Mouse (Mus musculus): ENCODE measurements at regions not wholly inside any gene's neighbourhood (a gene's known extent, or its start where the extent isn't known, plus 50 kb on each side); places are given as distances from the start of the nearest gene placed in this dataset.

GRCm38 (mm10) chr4:48871105-48871504, 188.0 kb upstream of the Plppr1 start:
- DNase-seq (ENCODE audit: low spot score in 2 of 2): no peak

DNA sequence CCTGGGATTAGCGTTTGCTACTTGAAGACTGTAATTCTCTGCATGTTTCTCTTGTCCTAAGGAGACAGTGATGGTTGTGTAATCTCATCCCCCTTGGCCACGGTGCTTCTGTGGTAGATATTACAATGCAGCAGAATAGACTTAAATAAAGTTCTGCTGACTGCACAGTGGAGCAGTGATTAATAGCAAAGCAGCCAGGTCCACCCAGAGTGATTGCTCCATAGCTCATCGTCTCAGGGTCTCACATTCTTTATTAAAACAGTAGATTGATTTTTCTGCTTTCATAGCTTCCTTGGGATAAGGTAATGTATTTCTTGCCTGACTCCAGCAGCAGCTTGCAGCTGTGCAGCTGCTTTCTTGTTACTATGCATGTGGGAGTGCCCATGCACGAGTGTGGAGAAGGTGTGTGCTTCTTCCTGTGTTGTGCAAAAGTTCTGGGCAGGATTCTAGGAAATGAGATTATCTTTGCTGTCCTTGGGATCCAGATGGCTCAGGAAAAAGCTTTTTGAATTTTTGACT, 169.9 kb upstream of the Plppr1 start:
- DNase-seq (ENCODE audit: low spot score in 2 of 2): no peak

GRCm38 (mm10) chr4:48904551-48904950, 154.5 kb upstream of the Plppr1 start:
- DNase-seq (ENCODE audit: low spot score in 2 of 2): no peak

GRCm38 (mm10) chr4:48905196-48905867, 153.7 kb upstream of the Plppr1 start:
- no peak for DNase-seq (ENCODE audit: low spot score in 2 of 2)

DNA sequence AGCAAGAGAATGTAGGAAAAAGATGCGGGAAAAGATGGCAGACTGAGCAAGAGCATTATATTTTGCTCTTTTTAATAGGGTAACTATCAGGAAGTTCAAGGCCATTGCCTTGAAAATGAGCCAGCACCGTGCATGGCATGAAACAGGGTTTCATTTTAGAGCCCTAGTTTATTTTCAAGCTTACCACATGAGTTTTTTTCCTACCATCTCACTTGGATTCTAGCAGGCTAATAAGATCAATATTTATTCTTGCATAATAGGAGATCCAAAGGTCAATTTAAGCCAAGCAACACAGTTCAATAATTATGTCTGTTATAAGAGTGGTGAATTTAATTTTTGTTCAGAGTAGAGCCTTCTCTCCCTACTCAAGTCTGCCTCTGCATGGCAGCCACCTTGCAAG, 149.9 kb upstream of the Plppr1 start:
- DNase-seq (ENCODE audit: low spot score in 2 of 2): no peak

DNA sequence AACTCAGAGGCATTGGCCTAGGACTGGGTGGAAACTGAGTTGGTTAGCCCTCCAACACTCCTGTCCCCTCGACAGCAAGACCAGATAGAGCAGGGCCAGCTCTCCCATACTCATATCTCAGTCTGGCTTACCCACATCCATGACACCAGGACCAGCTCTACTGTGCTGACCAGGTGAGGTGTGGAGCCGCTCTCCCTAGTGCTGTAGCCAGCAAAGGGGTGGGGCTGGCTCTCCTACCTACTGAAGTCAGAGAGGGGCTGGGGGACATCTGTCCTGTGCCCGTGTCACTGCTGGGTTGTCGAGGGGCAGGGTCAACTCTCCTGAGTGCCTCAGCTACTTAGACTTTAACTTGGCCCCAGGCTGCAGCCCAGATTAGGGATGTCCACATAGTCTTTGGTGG, 145.8 kb upstream of the Plppr1 start:
- DNase-seq (ENCODE audit: low spot score in 2 of 2): no peak

- peak in 1 of 2 experiments; percentile 1 for DNase-seq (ENCODE audit: low spot score in 2 of 2)
Observed at GRCm38 (mm10) chr4:48924576-48925459, 134.3 kb upstream of the Plppr1 start.

DNA sequence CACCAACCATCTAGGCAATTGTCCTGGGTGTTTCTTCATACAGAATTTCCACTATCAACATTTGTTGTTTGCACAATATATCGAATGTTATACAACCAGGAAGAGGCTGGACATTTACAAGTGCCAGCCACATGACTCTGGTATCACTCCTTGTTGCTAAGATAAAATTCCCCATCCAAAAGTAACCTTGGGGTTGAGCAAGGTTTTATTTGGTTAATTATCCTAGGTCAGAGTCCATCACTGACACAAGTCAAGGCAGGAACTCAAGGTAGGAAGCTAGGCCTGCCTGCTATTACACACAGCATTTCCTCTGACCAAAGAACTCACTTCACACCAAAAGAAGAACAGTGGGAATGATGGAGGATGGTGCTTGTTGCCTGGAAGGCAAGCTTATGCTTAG, 120.7 kb upstream of the Plppr1 start:
- no peak for DNase-seq (ENCODE audit: low spot score in 2 of 2)

DNA sequence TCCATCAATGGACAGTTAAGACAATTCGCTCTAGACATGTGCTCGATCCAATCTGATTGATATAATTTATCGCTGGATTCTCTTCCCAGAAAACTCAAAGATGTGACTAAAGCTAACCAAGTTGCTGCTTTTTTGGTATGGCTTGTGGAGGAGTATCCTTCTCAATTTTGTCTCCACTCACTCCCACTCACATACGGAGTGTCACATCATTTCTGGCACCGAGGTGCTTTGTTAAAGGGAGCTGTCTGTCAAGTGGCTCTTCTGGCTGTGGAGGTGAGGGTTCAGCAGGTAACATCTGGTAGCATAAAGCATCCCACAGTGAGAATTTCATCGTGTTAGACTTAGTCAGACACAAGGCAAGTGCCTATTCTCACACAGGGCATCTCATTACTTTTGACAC, 120.2 kb upstream of the Plppr1 start:
- no peak for DNase-seq (ENCODE audit: low spot score in 2 of 2)

DNA sequence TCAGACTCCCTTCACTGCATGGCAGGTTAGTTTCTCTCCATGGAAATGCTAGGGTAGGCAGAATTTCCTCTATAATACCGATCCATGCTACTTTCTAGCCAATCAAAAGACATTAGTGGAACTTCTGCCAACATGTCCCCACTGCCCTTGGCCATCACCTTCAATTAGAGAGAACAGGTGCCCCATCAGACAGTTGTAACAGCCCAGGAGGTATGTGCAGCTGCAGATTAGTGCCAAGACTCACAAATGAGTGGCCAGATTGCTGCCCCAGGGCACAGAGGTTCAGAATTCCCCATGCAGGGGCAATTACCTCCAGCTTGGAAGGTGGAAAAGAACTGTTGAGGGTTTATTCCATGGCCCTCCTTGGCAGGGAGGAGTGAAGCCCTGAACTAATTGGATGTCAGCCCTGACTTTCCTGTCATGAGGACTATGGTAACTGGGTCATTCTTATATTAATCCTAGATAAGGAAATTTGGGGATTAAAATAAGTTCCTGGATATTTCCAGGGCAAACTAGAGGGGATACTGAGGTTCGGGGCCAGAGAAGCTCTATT, 113.7 kb upstream of the Plppr1 start:
- no peak for DNase-seq (ENCODE audit: low spot score in 2 of 2)

GRCm38 (mm10) chr4:48952965-48953364, 106.1 kb upstream of the Plppr1 start:
- DNase-seq (ENCODE audit: low spot score in 2 of 2): no peak

- DNase-seq (ENCODE audit: low spot score in 2 of 2): no peak
Observed at GRCm38 (mm10) chr4:48975810-48976209, 83.3 kb upstream of the Plppr1 start.

- DNase-seq (ENCODE audit: low spot score in 2 of 2): peak in 1 of 2 experiments; percentile 39
Observed at GRCm38 (mm10) chr4:48992021-48992420, 67.1 kb upstream of the Plppr1 start.
